Mouse (Mus musculus) intestine, postnatal 0 days (tissue): ENCODE data around the gene S100a2. TPM values are rescaled to one million over a fixed set of nuclear protein-coding genes. Genes with fewer than 3 reads are reported as not detected.
A peak's percentile ranks its signal among the peaks of the same experiment; 100 is the strongest.

Experiments used
- ATAC-seq: fragments of 200-750 bp; cut with Nextera tagmentation; 2 replicates; pipeline ENCODE4 v1.8.0; 2017; ENCODE audit warnings: mild to moderate bottlenecking, moderate TSS enrichment, moderate library complexity
- H3K27ac ChIP-seq: fragments of 300-500 bp; sonication (generic); 2 replicates; pipeline ENCODE4 v1.5.1; 2014; ENCODE audit warnings: mild to moderate bottlenecking, low read depth, low read length, moderate library complexity
- H3K27me3 ChIP-seq: fragments of 300-500 bp; sonication (generic); replicated peaks from 2 replicates; pipeline ENCODE4 v1.6.1; 2014; ENCODE audit warnings: low read length, mixed read lengths; ENCODE audit not compliant: control insufficient read depth, insufficient read depth
- H3K36me3 ChIP-seq: fragments of 300-500 bp; sonication (generic); 2 replicates; pipeline ENCODE4 v1.6.1; 2014; ENCODE audit warnings: mild to moderate bottlenecking, moderate library complexity; ENCODE audit not compliant: control insufficient read depth, insufficient read depth
- H3K4me1 ChIP-seq: fragments of 300-500 bp; sonication (generic); replicated peaks from 2 replicates; pipeline ENCODE4 v1.6.1; 2014; ENCODE audit warnings: antibody characterized with exemption, low read length, mixed read lengths; ENCODE audit not compliant: control insufficient read depth, insufficient read depth
- H3K4me2 ChIP-seq: fragments of 300-500 bp; sonication (generic); replicated peaks from 2 replicates; pipeline ENCODE4 v1.6.1; 2014; ENCODE audit warnings: low read depth, mild to moderate bottlenecking, moderate library complexity
- H3K4me3 ChIP-seq: fragments of 300-500 bp; sonication (generic); 2 replicates; pipeline ENCODE4 v1.5.1; 2014; ENCODE audit warnings: low read depth, low read length
- H3K9ac ChIP-seq: fragments of 300-500 bp; sonication (generic); 2 replicates; pipeline ENCODE4 v1.6.1; 2014; ENCODE audit warnings: mild to moderate bottlenecking, low read depth, low read length
- H3K9me3 ChIP-seq: fragments of 300-500 bp; sonication (generic); 2 replicates; pipeline ENCODE4 v1.6.1; 2016; ENCODE audit warnings: mixed run types; ENCODE audit not compliant: control insufficient read depth
- CTCF ChIP-seq: sonication (generic); IDR thresholded peaks from 2 replicates; pipeline ENCODE4 v1.5.1; 2016; ENCODE audit warnings: low read depth, mild to moderate bottlenecking, control low read depth, antibody characterized with exemption, moderate library complexity
- WGBS: fragments of 180-500 bp; shearing (Covaris S2); extraction: QIAGEN DNeasy Blood & Tissue Kit; methylation state at CpG from one replicate; pipeline ENCODE4 v1.1.7; 2014; 5-methylcytosine and 5-hydroxymethylcytosine counted together
- polyA plus RNA-seq: library from polyadenylated mRNA; unstranded; fragments of >200 nt; fragmentation: Nextera tagmentation; extraction: Ambion mirVana; gene quantifications from 2 replicates; pipeline ENCODE4 v1.2.1, GENCODE M21; 2015

Gene S100a2
- polyA plus RNA-seq, 1 experiment from 2014 or later = not detected

- no peak overlapping the region for H3K9ac ChIP-seq
- WGBS = 80% methylated on average over 14 of the region's 14 CpGs
- H3K4me1 ChIP-seq = peaks cover 7% of the 10 kb centered on the region
- no peak overlapping the region for H3K4me3 ChIP-seq
- TF ChIP-seq CTCF = no peak
- no peak for ATAC-seq
- no peaks in the 10 kb centered on the region for H3K27me3 ChIP-seq
- H3K9me3 ChIP-seq = no peaks in the 10 kb centered on the region
- H3K36me3 ChIP-seq = no peaks in the 10 kb centered on the region
- H3K27ac ChIP-seq = peak overlapping the region; percentile 35
- H3K4me2 ChIP-seq = no peak overlapping the region
Measured at GRCm38 (mm10) chr3:90587361-90588101, 2.5 kb upstream of the S100a2 start.

DNA sequence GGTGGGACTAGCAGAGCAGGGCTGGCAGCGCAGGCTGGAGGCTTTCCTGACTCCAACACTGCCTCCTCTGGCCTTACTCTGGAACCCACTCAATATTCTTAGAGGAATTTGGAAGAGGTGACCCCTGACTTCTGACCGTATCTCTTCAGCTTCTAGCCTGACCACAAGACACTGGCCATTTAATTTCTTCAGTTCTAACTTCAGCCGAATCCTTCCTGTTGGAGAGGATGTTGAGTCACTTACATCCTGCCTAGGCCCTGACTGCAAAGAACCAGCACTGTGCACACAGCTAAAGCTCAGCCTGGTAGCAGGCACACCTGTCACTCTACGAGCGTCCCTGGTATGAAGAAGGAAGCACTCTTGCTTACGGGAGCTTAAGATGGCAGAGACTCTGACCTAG is 657 bp upstream of the S100a2 start:
- H3K27me3 ChIP-seq = no peaks in the 10 kb centered on the region

DNA sequence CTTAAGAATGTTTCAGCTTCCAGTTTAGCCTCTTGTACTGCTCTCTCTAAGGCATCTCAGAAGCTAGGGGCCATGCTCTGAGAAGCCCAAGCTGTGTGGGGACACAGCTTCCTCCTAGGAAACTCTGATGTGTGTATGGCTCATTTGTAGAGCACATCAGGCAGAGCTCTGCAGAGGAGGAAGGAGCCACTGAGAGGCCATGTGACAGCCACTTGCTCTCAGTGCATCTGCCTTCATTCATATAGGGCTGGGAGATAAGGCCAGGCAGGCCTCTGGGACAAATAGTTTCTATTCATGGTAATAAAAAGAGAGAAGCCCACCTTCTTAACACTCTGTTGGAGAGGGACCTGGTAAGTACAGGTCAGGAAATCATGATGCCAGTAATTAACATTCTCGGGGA is 4.4 kb downstream of the S100a2 start:
- Histone ChIP-seq H3K27ac (no peak overlapping the region), H3K9ac (no peak overlapping the region), H3K36me3 (no peaks in the 10 kb centered on the region), H3K4me1 (no peaks in the 10 kb centered on the region), H3K4me2 (no peak overlapping the region), H3K9me3 (no peaks in the 10 kb centered on the region), H3K4me3 (no peak overlapping the region), H3K27me3 (no peaks in the 10 kb centered on the region)
- 81% methylated on average over 1 of the region's 1 CpGs for WGBS
- ATAC-seq = no peak
- TF ChIP-seq CTCF = no peak

More for the DNA sequence above, 657 bp upstream of the S100a2 start:
- Histone ChIP-seq H3K9ac (no peak overlapping the region), H3K4me3 (no peak overlapping the region), H3K9me3 (no peaks in the 10 kb centered on the region), H3K27ac (no peak overlapping the region), H3K4me1 (peaks cover 7% of the 10 kb centered on the region; the same call in 1 of the 2 replicates), H3K4me2 (no peak overlapping the region), H3K36me3 (no peaks in the 10 kb centered on the region)
- 0 out of 2 replicates have a peak, but pooled peaks have one; percentile 11 for TF ChIP-seq CTCF
- WGBS = 77% methylated on average over 6 of the region's 6 CpGs
- no peak for ATAC-seq

- H3K9me3 ChIP-seq = no peaks in the 10 kb centered on the region
- no peak overlapping the region for H3K27ac ChIP-seq
- H3K4me1 ChIP-seq = no peaks in the 10 kb centered on the region
- H3K9ac ChIP-seq = no peak overlapping the region
- H3K4me3 ChIP-seq = no peak overlapping the region
- 30% methylated on average over 5 of the region's 5 CpGs for WGBS
- no peak overlapping the region for H3K4me2 ChIP-seq
- H3K27me3 ChIP-seq = no peaks in the 10 kb centered on the region
- ATAC-seq = no peak
- H3K36me3 ChIP-seq = no peaks in the 10 kb centered on the region
- TF ChIP-seq CTCF = no peak
Measured at GRCm38 (mm10) chr3:90595556-90595955, 5.5 kb downstream of the S100a2 start.

DNA sequence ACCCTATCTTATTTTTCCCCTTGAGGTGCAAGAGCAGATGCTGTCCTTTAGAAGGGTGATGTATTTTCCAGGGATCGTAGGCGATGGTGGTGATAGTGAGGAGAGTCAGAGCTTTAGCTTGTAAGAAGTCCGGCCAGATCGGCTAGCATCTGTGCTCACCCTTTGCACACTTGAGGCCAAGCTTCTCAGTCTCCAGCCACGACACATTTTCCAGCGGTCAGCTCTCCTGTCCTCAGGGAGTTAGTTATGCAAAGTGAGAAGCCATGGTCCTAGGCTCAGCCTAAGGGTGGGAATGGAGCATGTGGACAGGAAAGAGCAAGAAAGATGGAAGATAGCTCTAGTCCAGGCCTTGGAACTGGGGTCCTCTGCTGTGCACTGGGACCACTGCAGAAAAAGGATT is 6.8 kb downstream of the S100a2 start:
- Histone ChIP-seq H3K4me2 (no peak overlapping the region), H3K36me3 (no peaks in the 10 kb centered on the region), H3K27me3 (no peaks in the 10 kb centered on the region), H3K9me3 (no peaks in the 10 kb centered on the region), H3K9ac (no peak overlapping the region), H3K27ac (no peak overlapping the region), H3K4me1 (no peaks in the 10 kb centered on the region), H3K4me3 (no peak overlapping the region)
- WGBS = 95% methylated on average over 6 of the region's 6 CpGs
- no peak for TF ChIP-seq CTCF
- ATAC-seq = no peak

DNA sequence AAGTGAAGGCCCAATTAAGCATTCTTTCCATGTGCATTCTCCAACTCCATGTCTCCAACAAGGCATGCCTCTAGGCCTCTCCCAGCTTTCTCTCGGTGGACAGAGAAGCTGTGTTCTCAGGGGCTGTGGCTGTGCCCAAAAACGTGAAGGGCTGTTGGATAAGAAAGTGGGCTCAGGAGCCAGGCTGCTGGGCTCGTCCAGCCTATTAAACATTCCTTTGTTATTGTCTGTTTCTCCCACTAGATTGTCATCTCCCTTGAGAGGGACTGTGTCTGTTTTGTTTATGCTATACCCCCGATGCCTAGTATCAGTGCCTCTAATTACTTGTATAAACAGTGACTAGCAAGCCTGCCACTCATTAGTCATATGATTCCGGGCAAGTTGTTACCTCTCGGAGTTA is 7.7 kb downstream of the S100a2 start:
- Histone ChIP-seq H3K27ac (no peak overlapping the region), H3K4me1 (no peaks in the 10 kb centered on the region), H3K9ac (no peak overlapping the region), H3K36me3 (no peaks in the 10 kb centered on the region), H3K4me2 (no peak overlapping the region), H3K27me3 (no peaks in the 10 kb centered on the region), H3K9me3 (no peaks in the 10 kb centered on the region), H3K4me3 (no peak overlapping the region)
- TF ChIP-seq CTCF = no peak
- WGBS = 46% methylated on average over 6 of the region's 6 CpGs
- no peak for ATAC-seq
